Mouse (Mus musculus) neural tube, embryonic 11.5 days (tissue): ENCODE measurements at regions not wholly inside any gene's neighbourhood (a gene's known extent, or its start where the extent isn't known, plus 50 kb on each side); places are given as distances from the start of the nearest gene placed in this dataset.

Source experiments
- ATAC-seq: fragments of 200-750 bp; cut with Nextera tagmentation; 2 replicates; pipeline ENCODE4 v1.8.0; 2017; ENCODE audit warnings: moderate number of reproducible peaks, mild to moderate bottlenecking, moderate TSS enrichment, moderate library complexity; ENCODE audit not compliant: insufficient read depth, low FRiP score, low TSS enrichment
- DNase-seq: peaks from one replicate; pipeline ENCODE4 v3.0.0-alpha.2; 2015; ENCODE audit warnings: low spot score
- H3K27ac ChIP-seq: fragments of 300-500 bp; sonication (generic); 2 replicates; pipeline ENCODE4 v1.5.1; 2014; ENCODE audit warnings: low read depth, mild to moderate bottlenecking, low read length
- H3K27me3 ChIP-seq: fragments of 300-500 bp; sonication (generic); 2 replicates; pipeline ENCODE4 v1.6.1; 2014; ENCODE audit warnings: mild to moderate bottlenecking, low read length, mixed read lengths; ENCODE audit not compliant: control insufficient read depth, insufficient read depth
- H3K36me3 ChIP-seq: fragments of 300-500 bp; sonication (generic); 2 replicates; pipeline ENCODE4 v1.6.1; 2014; ENCODE audit warnings: mild to moderate bottlenecking, low read length, moderate library complexity, mixed read lengths; ENCODE audit not compliant: control insufficient read depth, insufficient read depth
- H3K4me1 ChIP-seq: fragments of 300-500 bp; sonication (generic); 2 replicates; pipeline ENCODE4 v1.6.1; 2014; ENCODE audit warnings: low read length, mixed read lengths; ENCODE audit not compliant: control insufficient read depth, insufficient read depth
- H3K4me2 ChIP-seq: fragments of 300-500 bp; sonication (generic); 2 replicates; pipeline ENCODE4 v1.6.1; 2014; ENCODE audit warnings: low read depth, mild to moderate bottlenecking, moderate library complexity
- H3K4me3 ChIP-seq: fragments of 300-500 bp; sonication (generic); 2 replicates; pipeline ENCODE4 v1.5.1; 2014; ENCODE audit warnings: low read depth, low read length
- H3K9ac ChIP-seq: fragments of 300-500 bp; sonication (generic); 2 replicates; pipeline ENCODE4 v1.6.1; 2014; ENCODE audit warnings: mild to moderate bottlenecking, low read length
- H3K9me3 ChIP-seq: fragments of 300-500 bp; sonication (generic); 2 replicates; pipeline ENCODE4 v1.6.1; 2016; ENCODE audit warnings: low read length; ENCODE audit not compliant: control insufficient read depth
- WGBS: fragments of 180-500 bp; shearing (Covaris S2); extraction: QIAGEN DNeasy Blood & Tissue Kit; methylation state at CpG from one replicate; pipeline ENCODE4 v1.1.7; 2014; 5-methylcytosine and 5-hydroxymethylcytosine counted together

DNA sequence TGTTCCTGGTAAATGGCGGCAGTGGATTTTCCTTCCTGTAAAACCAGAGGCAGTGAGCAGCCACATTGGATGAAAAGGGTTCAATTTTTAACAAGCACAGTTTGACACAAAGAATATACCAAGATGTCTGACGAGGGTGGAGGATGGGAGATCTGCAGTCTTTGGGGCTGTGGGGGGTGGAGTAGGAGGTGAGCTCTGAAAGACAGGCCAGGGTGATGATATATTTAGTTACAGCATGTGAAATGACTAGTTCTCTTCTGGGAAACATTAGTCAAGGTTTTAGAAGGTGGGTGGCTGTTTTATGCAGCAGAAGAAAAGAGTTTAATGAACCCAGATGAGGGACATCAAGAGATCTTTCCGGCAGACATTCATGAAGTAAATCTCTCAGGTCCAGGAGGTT, 170.0 kb upstream of the Rxfp2 start:
- Histone ChIP-seq H3K4me1 (no peaks in the 10 kb centered on the region; the same call in 1 of the 2 replicates), H3K36me3 (no peaks in the 10 kb centered on the region), H3K9me3 (no peaks in the 10 kb centered on the region), H3K4me3 (no peak overlapping the region), H3K27ac (no peak overlapping the region), H3K27me3 (no peaks in the 10 kb centered on the region), H3K4me2 (no peak overlapping the region), H3K9ac (no peak overlapping the region)
- WGBS: 89% methylated on average over 3 of the region's 3 CpGs
- ATAC-seq: no peak
- DNase-seq: no peak

DNA sequence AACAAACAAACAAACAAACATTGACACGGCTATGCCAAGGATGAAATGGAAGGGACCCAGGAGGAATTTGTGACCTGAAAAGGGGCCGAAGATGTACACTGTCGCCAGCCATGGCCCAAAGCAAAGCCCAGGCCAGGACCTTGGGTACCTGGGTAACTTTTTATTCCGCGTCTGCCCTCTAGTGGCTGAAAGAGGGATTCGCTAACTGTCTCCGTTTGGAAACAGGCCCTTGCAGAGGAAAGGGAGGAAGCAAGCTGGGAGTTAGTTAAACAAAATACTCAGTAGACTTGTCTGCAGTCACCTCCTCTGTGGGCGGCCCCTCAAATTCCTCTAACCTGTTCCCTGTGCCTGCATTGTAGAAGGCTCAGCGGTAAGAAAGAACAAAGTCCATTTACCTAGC, 167.5 kb upstream of the Rxfp2 start:
- Histone ChIP-seq H3K36me3 (no peaks in the 10 kb centered on the region), H3K27ac (no peak overlapping the region), H3K9me3 (no peaks in the 10 kb centered on the region), H3K4me3 (no peak overlapping the region), H3K27me3 (no peaks in the 10 kb centered on the region), H3K9ac (no peak overlapping the region), H3K4me2 (no peak overlapping the region), H3K4me1 (no peaks in the 10 kb centered on the region)
- WGBS: 14% methylated on average over 9 of the region's 9 CpGs
- ATAC-seq (peak; percentile 65), DNase-seq (peak; percentile 80)

DNA sequence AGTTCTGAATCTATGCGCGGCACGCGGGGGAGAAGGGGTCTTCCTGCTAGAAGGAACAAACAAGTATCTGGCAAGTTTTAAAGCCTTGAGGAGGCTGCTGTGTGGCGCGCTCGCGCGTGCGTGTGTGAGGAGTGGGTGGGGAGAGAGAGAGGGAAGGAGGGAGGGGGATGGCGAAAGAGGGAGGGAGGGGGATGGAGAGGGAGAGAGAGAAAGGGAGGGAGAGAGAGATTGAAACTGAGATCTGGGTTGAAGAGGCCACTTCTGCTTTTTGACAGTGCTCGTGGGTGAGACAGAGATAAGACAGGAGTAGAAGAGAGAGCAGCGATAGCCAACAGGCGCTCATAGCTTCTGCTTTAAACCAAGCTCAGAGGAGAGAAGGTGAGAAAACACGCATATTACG, 166.0 kb upstream of the Rxfp2 start:
- H3K4me3 ChIP-seq: no peak overlapping the region
- H3K36me3 ChIP-seq: no peaks in the 10 kb centered on the region
- no peak overlapping the region for H3K9ac ChIP-seq
- no peaks in the 10 kb centered on the region for H3K27me3 ChIP-seq
- H3K9me3 ChIP-seq: no peaks in the 10 kb centered on the region
- no peak overlapping the region for H3K4me2 ChIP-seq
- no peak overlapping the region for H3K27ac ChIP-seq
- no peak for DNase-seq
- 53% methylated on average over 16 of the region's 16 CpGs for WGBS
- H3K4me1 ChIP-seq: no peaks in the 10 kb centered on the region
- no peak for ATAC-seq

DNA sequence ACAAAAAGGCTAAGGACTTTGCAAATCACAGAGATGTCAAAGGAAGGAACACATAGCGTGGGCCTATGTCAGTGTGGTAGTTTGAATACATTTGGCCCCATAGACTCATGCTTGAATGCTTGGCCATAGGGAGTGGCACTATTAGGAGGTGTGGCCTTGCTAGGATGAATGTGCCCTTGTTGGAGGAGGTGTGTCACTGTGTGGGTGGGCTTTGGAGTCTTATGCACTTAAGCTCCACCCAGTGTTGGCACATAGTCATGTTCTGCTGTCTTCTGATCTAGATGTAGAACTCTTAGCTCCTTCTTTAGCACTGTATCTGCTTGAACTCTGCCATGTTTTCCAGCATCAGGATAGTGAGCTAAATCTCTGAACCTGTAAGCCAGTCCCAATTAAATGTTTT, 162.4 kb upstream of the Rxfp2 start:
- ATAC-seq (no peak), DNase-seq (no peak)
- 89% methylated on average over 1 of the region's 1 CpGs for WGBS
- H3K27ac ChIP-seq: no peak overlapping the region
- no peaks in the 10 kb centered on the region for H3K4me1 ChIP-seq
- H3K9ac ChIP-seq: no peak overlapping the region
- H3K9me3 ChIP-seq: no peaks in the 10 kb centered on the region
- no peak overlapping the region for H3K4me3 ChIP-seq
- no peak overlapping the region for H3K4me2 ChIP-seq
- no peaks in the 10 kb centered on the region for H3K27me3 ChIP-seq
- H3K36me3 ChIP-seq: no peaks in the 10 kb centered on the region

DNA sequence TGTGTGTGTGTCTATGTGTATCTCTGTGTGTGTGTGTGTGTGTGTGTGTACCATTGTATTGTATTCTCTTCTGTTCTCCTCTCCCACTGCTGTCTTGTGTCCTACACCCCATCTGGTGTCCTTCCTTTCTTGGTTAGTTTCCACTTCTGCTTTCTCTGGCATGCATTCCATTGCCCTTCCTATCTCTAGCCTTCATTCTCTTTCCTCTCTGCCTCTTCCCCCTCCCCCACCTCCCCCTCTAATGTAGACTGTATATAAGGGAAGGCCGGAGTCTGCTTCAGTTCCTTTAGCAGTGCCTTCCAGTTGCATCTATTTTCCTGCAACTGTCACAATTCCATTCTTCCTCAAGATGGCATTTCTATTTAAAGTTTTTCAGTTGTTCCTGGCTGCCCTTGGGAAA, 161.5 kb upstream of the Rxfp2 start:
- no peaks in the 10 kb centered on the region for H3K27me3 ChIP-seq
- no peak overlapping the region for H3K4me2 ChIP-seq
- H3K4me3 ChIP-seq: no peak overlapping the region
- 75% methylated on average over 1 of the region's 1 CpGs for WGBS
- H3K9ac ChIP-seq: no peak overlapping the region
- no peaks in the 10 kb centered on the region for H3K36me3 ChIP-seq
- DNase-seq (no peak), ATAC-seq (no peak)
- no peaks in the 10 kb centered on the region for H3K4me1 ChIP-seq
- H3K9me3 ChIP-seq: no peaks in the 10 kb centered on the region
- no peak overlapping the region for H3K27ac ChIP-seq

DNA sequence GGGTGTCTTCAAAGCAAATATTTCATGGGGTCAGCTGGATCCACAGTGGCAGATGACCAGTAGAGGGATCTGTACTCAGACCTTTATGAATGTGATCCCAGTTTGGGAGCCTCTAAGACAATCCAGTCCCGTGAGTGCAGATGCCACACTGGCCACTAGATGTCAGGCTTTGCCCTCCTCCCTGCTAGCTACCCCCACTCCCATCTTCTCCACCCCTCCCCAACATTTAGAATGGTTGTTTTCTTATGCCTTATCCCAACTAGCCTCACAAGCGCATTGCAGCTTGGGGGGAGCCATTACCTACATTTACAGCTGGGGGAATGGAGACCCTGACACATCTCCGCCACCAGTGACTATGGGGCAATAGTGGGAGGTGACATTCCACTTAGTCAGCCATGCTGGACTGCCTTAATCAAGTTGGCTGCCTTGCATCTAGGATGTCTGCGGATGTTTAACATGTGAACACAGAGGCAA, 156.9 kb upstream of the Rxfp2 start:
- H3K9me3 ChIP-seq: no peaks in the 10 kb centered on the region
- H3K27ac ChIP-seq: no peak overlapping the region
- DNase-seq (peak; percentile 69), ATAC-seq (peak; percentile 80)
- H3K4me1 ChIP-seq: no peaks in the 10 kb centered on the region
- WGBS: 49% methylated on average over 4 of the region's 4 CpGs
- no peaks in the 10 kb centered on the region for H3K27me3 ChIP-seq
- no peaks in the 10 kb centered on the region for H3K36me3 ChIP-seq
- no peak overlapping the region for H3K9ac ChIP-seq
- no peak overlapping the region for H3K4me2 ChIP-seq
- no peak overlapping the region for H3K4me3 ChIP-seq

DNA sequence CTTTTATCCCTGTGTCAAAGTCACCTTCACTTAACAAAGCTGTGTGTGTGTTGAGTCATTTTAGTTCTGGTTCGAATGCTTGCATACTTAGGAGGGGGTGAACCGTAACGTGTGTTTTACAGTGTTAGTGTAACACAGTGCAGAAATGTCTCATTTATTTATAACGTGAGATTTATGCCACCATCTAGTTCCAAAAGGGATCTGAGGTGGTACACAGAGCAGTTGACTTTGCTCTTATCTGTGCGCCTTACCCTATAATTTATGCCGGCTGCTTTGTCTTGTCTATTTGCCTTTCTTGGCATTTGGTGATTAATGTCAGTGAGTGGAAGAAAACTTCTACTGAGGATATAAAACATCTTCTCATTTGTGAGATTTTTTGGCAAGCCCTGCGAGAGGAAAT, 150.5 kb upstream of the Rxfp2 start:
- Histone ChIP-seq H3K27me3 (no peaks in the 10 kb centered on the region), H3K9me3 (no peaks in the 10 kb centered on the region), H3K27ac (no peak overlapping the region), H3K4me2 (no peak overlapping the region), H3K9ac (no peak overlapping the region), H3K4me3 (no peak overlapping the region), H3K36me3 (no peaks in the 10 kb centered on the region), H3K4me1 (peaks cover 5% of the 10 kb centered on the region; the same call in 1 of the 2 replicates)
- no peak for ATAC-seq
- no peak for DNase-seq
- whole genome bisulfite sequencing: 56% methylated on average over 7 of the region's 7 CpGs

DNA sequence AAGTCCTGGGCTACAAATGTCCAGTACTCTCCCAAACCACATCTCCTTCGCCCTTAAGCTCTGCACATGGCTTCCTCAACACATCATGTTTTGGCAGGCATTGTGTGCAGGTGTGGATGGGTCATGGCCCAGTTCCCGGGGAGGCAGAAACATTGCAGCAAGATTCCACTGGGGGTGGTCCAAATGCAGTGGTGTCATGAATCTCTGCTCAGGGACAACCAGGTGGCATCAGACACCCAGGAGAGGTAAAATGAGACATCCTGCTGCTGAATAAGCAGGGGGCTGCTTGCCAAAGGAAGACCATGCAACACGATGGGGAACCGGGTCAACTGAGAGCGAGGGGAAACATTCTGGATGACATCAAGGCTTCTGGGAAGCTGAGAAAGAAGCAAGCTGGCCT, 149.0 kb upstream of the Rxfp2 start:
- no peak overlapping the region for H3K4me2 ChIP-seq
- ATAC-seq: no peak
- H3K27me3 ChIP-seq: no peaks in the 10 kb centered on the region
- no peak for DNase-seq
- H3K36me3 ChIP-seq: no peaks in the 10 kb centered on the region
- no peak overlapping the region for H3K27ac ChIP-seq
- H3K9ac ChIP-seq: no peak overlapping the region
- H3K9me3 ChIP-seq: no peaks in the 10 kb centered on the region
- no peak overlapping the region for H3K4me3 ChIP-seq
- 70% methylated on average over 5 of the region's 5 CpGs for WGBS
- peaks cover 5% of the 10 kb centered on the region; the same call in 1 of the 2 replicates for H3K4me1 ChIP-seq

DNA sequence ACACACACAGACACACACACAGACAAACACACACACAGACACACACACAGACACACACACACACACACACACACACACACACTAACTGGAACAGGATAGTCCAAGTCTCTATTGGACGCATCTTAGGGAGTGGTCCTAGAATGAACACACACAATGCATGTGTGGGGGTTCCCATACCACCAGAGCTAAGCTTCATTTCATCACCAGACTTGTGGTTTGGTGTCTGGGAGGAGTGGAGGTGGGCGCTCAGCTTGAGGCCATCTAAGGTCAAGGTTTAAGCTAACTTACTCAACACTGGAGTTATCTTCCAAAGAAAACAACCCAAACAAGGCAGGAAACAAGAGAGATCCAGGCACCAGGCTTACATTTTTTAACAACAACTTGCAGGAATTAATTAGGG, 147.9 kb upstream of the Rxfp2 start:
- no peaks in the 10 kb centered on the region for H3K27me3 ChIP-seq
- H3K4me1 ChIP-seq: peaks cover 5% of the 10 kb centered on the region; the same call in 1 of the 2 replicates
- H3K36me3 ChIP-seq: no peaks in the 10 kb centered on the region
- no peak overlapping the region for H3K4me2 ChIP-seq
- H3K4me3 ChIP-seq: no peak overlapping the region
- H3K27ac ChIP-seq: no peak overlapping the region
- WGBS: 93% methylated on average over 2 of the region's 2 CpGs
- ATAC-seq: no peak
- DNase-seq: no peak
- H3K9me3 ChIP-seq: no peaks in the 10 kb centered on the region
- no peak overlapping the region for H3K9ac ChIP-seq
